Mouse (Mus musculus) limb, embryonic 14.5 days (tissue): ENCODE results near the gene Zfp646. TPM values are rescaled to one million over a fixed set of nuclear protein-coding genes. Genes with fewer than 3 reads are reported as not detected.

ENCODE experiments used
- ATAC-seq: fragments of 200-750 bp; cut with Nextera tagmentation; 2 replicates; pipeline ENCODE4 v1.8.0; 2017; ENCODE audit warnings: low read depth, moderate number of reproducible peaks, moderate TSS enrichment; ENCODE audit not compliant: low FRiP score
- DNase-seq: peaks from one replicate; pipeline ENCODE4 v3.0.0-alpha.2; 2015; ENCODE audit warnings: low spot score
- H3K27ac ChIP-seq: fragments of 300-500 bp; sonication (generic); replicated peaks from 2 replicates; pipeline ENCODE4 v1.5.1; 2014; ENCODE audit warnings: low read depth, mild to moderate bottlenecking, low read length, moderate library complexity, mixed read lengths
- H3K27me3 ChIP-seq: fragments of 300-500 bp; sonication (generic); 2 replicates; pipeline ENCODE4 v1.6.1; 2014; ENCODE audit warnings: low read length, mixed read lengths; ENCODE audit not compliant: control insufficient read depth, insufficient read depth
- H3K36me3 ChIP-seq: fragments of 300-500 bp; sonication (generic); 2 replicates; pipeline ENCODE4 v1.6.1; 2014; ENCODE audit warnings: mild to moderate bottlenecking, low read length, moderate library complexity, mixed read lengths; ENCODE audit not compliant: control insufficient read depth, insufficient read depth
- H3K4me1 ChIP-seq: fragments of 300-500 bp; sonication (generic); 2 replicates; pipeline ENCODE4 v1.6.1; 2014; ENCODE audit warnings: antibody characterized with exemption, low read length, mixed read lengths; ENCODE audit not compliant: control insufficient read depth, insufficient read depth
- H3K4me2 ChIP-seq: fragments of 300-500 bp; sonication (generic); replicated peaks from 2 replicates; pipeline ENCODE4 v1.6.1; 2014; ENCODE audit warnings: low read depth, mild to moderate bottlenecking, low read length, moderate library complexity; ENCODE audit not compliant: severe bottlenecking
- H3K4me3 ChIP-seq: fragments of 300-500 bp; sonication (generic); replicated peaks from 2 replicates; pipeline ENCODE4 v1.5.1; 2014; ENCODE audit warnings: low read length
- H3K9ac ChIP-seq: fragments of 300-500 bp; sonication (generic); 2 replicates; pipeline ENCODE4 v1.6.1; 2014; ENCODE audit warnings: mild to moderate bottlenecking, low read depth, low read length, moderate library complexity; ENCODE audit not compliant: severe bottlenecking
- H3K9me3 ChIP-seq: fragments of 300-500 bp; sonication (generic); 2 replicates; pipeline ENCODE4 v1.6.1; 2016; ENCODE audit warnings: low read length; ENCODE audit not compliant: control insufficient read depth
- POLR2A ChIP-seq: fragments of 200-500 bp; IDR thresholded peaks from 2 replicates; pipeline ENCODE4 v1.8.0; 2012; ENCODE audit warnings: inconsistent platforms, mild to moderate bottlenecking, moderate library complexity, borderline replicate concordance; ENCODE audit not compliant: insufficient read depth, insufficient read length; ENCODE audit errors: extremely low read depth
- WGBS: fragments of 180-500 bp; shearing (Covaris S2); extraction: QIAGEN DNeasy Blood & Tissue Kit; methylation state at CpG from one replicate; pipeline ENCODE4 v1.1.7; 2014; 5-methylcytosine and 5-hydroxymethylcytosine counted together
- polyA plus RNA-seq, 2 experiments: library from polyadenylated mRNA; depleted of rRNA in 1 of 2; stranded (reverse) in 1 of 2; unstranded in 1 of 2; fragments of >200 nt; fragmentation: Nextera tagmentation in 1 of 2; extraction: Ambion mirVana in 1 of 2; gene quantifications; 2 replicates each; pipeline versions ENCODE4 v1.2.1 to v1.2.3; 2012 to 2014

Zfp646 gene
- polyA plus RNA-seq, 2 experiments = 12.4 to 19.1 TPM

- no peaks in the 10 kb centered on the region for H3K4me1 ChIP-seq
- no peaks in the 10 kb centered on the region for H3K27me3 ChIP-seq
- no peak overlapping the region for H3K27ac ChIP-seq
- ATAC-seq (no peak), DNase-seq (no peak)
- 64% methylated on average over 7 of the region's 8 CpGs for WGBS
- H3K36me3 ChIP-seq = peaks cover 51% of the 10 kb centered on the region
- H3K4me3 ChIP-seq = no peak overlapping the region
- H3K4me2 ChIP-seq = no peak overlapping the region
- no peaks in the 10 kb centered on the region for H3K9me3 ChIP-seq
- no peak for TF ChIP-seq POLR2A
- no peak overlapping the region for H3K9ac ChIP-seq
These were observed 45.5 kb downstream of the Zfp646 start for GRCm38 (mm10) chr7:127921516-127921915.

- no peaks in the 10 kb centered on the region for H3K27me3 ChIP-seq
- no peak for ATAC-seq
- no peak overlapping the region for H3K4me3 ChIP-seq
- TF ChIP-seq POLR2A = no peak
- no peak overlapping the region for H3K4me2 ChIP-seq
- H3K9ac ChIP-seq = no peak overlapping the region
- DNase-seq = no peak
- no peaks in the 10 kb centered on the region for H3K9me3 ChIP-seq
- no peaks in the 10 kb centered on the region for H3K4me1 ChIP-seq
- H3K36me3 ChIP-seq = peaks cover 45% of the 10 kb centered on the region
- WGBS = 76% methylated on average over 6 of the region's 6 CpGs
- H3K27ac ChIP-seq = no peak overlapping the region
These were observed 46.6 kb downstream of the Zfp646 start for GRCm38 (mm10) chr7:127922451-127923275.

- 92% methylated on average over 5 of the region's 5 CpGs for WGBS
- ATAC-seq (no peak), DNase-seq (no peak)
- Histone ChIP-seq H3K4me2 (no peak overlapping the region), H3K27me3 (peaks cover 2% of the 10 kb centered on the region; the same call in 1 of the 2 replicates), H3K27ac (no peak overlapping the region), H3K36me3 (peaks cover 38% of the 10 kb centered on the region), H3K4me3 (no peak overlapping the region), H3K9ac (no peak overlapping the region), H3K9me3 (no peaks in the 10 kb centered on the region), H3K4me1 (0 out of 2 replicates have a peak, but pooled peaks cover 2% of the 10 kb centered on the region)
- no peak for TF ChIP-seq POLR2A
These were observed 47.7 kb downstream of the Zfp646 start for GRCm38 (mm10) chr7:127923714-127924113.

DNA sequence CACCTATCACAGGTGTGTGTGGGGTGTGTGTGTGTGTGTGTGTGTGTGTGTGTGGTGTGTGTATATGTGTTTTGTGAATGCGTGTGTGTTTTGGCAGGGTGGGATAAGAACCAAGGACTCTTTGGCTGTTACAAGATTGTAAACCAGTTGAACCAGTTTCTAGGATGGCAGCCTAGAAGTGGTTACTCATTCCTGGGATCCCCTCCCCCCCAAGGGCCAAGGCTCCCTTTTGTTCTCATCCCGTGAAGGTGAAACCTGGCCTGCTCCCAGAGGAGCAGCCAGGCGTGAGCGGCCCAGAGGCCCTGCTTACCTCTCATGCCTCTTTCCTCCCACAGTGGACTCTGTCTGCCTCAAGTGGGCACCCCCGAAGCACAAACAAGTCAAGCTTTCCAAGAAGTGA, 49.2 kb downstream of the Zfp646 start:
- DNase-seq = peak; percentile 30
- no peak overlapping the region for H3K27ac ChIP-seq

DNA sequence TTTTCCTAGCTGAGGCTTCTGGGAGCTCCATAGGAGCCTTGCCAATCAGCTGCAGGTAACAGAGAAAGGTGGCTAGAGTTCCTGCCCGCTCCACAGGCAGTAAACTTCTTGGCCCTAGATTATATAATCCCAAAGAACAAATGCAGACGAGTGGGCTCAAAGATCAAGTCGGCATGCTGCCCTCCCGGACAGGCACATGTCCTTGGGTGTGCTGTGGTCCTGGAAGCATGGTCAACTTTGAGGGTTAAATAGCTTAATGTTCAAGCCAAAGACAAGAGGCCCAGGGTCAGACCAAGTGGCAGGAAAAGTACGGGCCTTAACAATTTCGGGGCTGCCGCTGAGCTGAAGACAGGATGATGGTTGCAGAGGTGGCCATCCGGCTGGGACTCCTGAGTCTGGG, 50.0 kb downstream of the Zfp646 start:
- Histone ChIP-seq H3K36me3 (peaks cover 34% of the 10 kb centered on the region), H3K9ac (no peak overlapping the region), H3K27me3 (peaks cover 12% of the 10 kb centered on the region), H3K4me2 (no peak overlapping the region), H3K4me1 (peaks cover 11% of the 10 kb centered on the region), H3K27ac (no peak overlapping the region), H3K4me3 (no peak overlapping the region), H3K9me3 (no peaks in the 10 kb centered on the region)
- DNase-seq = no peak
- ATAC-seq = no peak
- TF ChIP-seq POLR2A = no peak
- WGBS = 89% methylated on average over 8 of the region's 8 CpGs

More for the DNA sequence above, 49.2 kb downstream of the Zfp646 start:
- Histone ChIP-seq H3K36me3 (peaks cover 38% of the 10 kb centered on the region), H3K4me3 (no peak overlapping the region), H3K27me3 (peaks cover 10% of the 10 kb centered on the region), H3K4me2 (no peak overlapping the region), H3K4me1 (peaks cover 11% of the 10 kb centered on the region), H3K9me3 (no peaks in the 10 kb centered on the region), H3K9ac (no peak overlapping the region)
- no peak for ATAC-seq
- 69% methylated on average over 5 of the region's 5 CpGs for WGBS
- no peak for TF ChIP-seq POLR2A
